Mouse (Mus musculus): ENCODE results near the gene Cst8. TPM values are rescaled to one million over a fixed set of nuclear protein-coding genes. Genes with fewer than 3 reads are reported as not detected.

Cst8 gene
- polyA plus RNA-seq, 1 experiment, result not detected

- Histone ChIP-seq H3K27me3 (ENCODE audit: control insufficient read depth, insufficient read depth, insufficient read length) (no peaks in the 10 kb centered on the region), H3ac (ENCODE audit: control insufficient read depth, insufficient read length) (no peak overlapping the region), H3K79me2 (ENCODE audit: control insufficient read depth, insufficient read depth) (no peaks in the 10 kb centered on the region), H3K4me2 (ENCODE audit: low read depth) (no peak overlapping the region), H3K36me3 (ENCODE audit: control insufficient read depth, insufficient read depth) (no peaks in the 10 kb centered on the region), H3K4me3 (no peak overlapping the region)
- no peak for TF ChIP-seq CEBPB (IDR thresholded peaks at IDR 0.05; ENCODE audit: insufficient read depth, poor library complexity, severe bottlenecking)
- TF ChIP-seq USF1 (IDR thresholded peaks at IDR 0.05; ENCODE audit: low read depth), result no peak
- TF ChIP-seq E2F4 (IDR thresholded peaks at IDR 0.05; ENCODE audit: insufficient read depth), result no peak
- no peak for TF ChIP-seq TCF3 (IDR thresholded peaks at IDR 0.05; ENCODE audit: insufficient read length, low read depth)
- TF ChIP-seq SRF (IDR thresholded peaks at IDR 0.05; ENCODE audit: control insufficient read depth, insufficient read length, low read depth), result no peak
- no peak for TF ChIP-seq REST (IDR thresholded peaks at IDR 0.05; ENCODE audit: insufficient read depth, insufficient read length)
- TF ChIP-seq TCF12 (IDR thresholded peaks at IDR 0.05; ENCODE audit: insufficient read depth, poor library complexity, severe bottlenecking), result no peak
- TF ChIP-seq POLR2A (IDR thresholded peaks at IDR 0.05; ENCODE audit: insufficient read length, low read depth), result no peak
- no peak for TF ChIP-seq MYOD1 (IDR thresholded peaks at IDR 0.05; ENCODE audit: control insufficient read depth in 1 of 3, insufficient read length in 2 of 3, low read depth in 2 of 3)
- TF ChIP-seq MAX (IDR thresholded peaks at IDR 0.05; ENCODE audit: low read depth), result no peak
- no peak for TF ChIP-seq MYOG (IDR thresholded peaks at IDR 0.05; ENCODE audit: control insufficient read depth in 1 of 3, insufficient read depth in 1 of 3, insufficient read length in 2 of 3, low read depth in 2 of 3)
- no peak for TF ChIP-seq POLR2AphosphoS2 (IDR thresholded peaks at IDR 0.05; ENCODE audit: insufficient read length, low read depth)
Observed at GRCm38 (mm10) chr2:148806696-148807095, 8.1 kb downstream of the Cst8 start.

GRCm38 (mm10) chr2:148819909-148820308 is 21.3 kb downstream of the Cst8 start, which contains the start of gene Cst13:
TSS of gene Cst13 (plus strand) at chr2:148820081.
- H3K27me3 ChIP-seq (ENCODE audit: control insufficient read depth, insufficient read depth, insufficient read length), result no peaks in the 10 kb centered on the region
- H3ac ChIP-seq (ENCODE audit: control insufficient read depth, insufficient read length), result no peak within 1 kb of the TSS
- no peaks in the 10 kb centered on the region for H3K79me2 ChIP-seq (ENCODE audit: control insufficient read depth, insufficient read depth)
- TF ChIP-seq REST (IDR thresholded peaks at IDR 0.05; ENCODE audit: insufficient read depth, insufficient read length), result no peak
- no peak for TF ChIP-seq TCF3 (IDR thresholded peaks at IDR 0.05; ENCODE audit: insufficient read length, low read depth)
- TF ChIP-seq MYOD1 (IDR thresholded peaks at IDR 0.05; ENCODE audit: control insufficient read depth in 1 of 3, insufficient read length in 2 of 3, low read depth in 2 of 3), result no peak
- no peak for TF ChIP-seq TCF12 (IDR thresholded peaks at IDR 0.05; ENCODE audit: insufficient read depth, poor library complexity, severe bottlenecking)
- TF ChIP-seq SRF (IDR thresholded peaks at IDR 0.05; ENCODE audit: control insufficient read depth, insufficient read length, low read depth), result no peak
- no peak for TF ChIP-seq USF1 (IDR thresholded peaks at IDR 0.05; ENCODE audit: low read depth)
- no peak for TF ChIP-seq POLR2A (IDR thresholded peaks at IDR 0.05; ENCODE audit: insufficient read length, low read depth)
- TF ChIP-seq MAX (IDR thresholded peaks at IDR 0.05; ENCODE audit: low read depth), result no peak
- no peak for TF ChIP-seq POLR2AphosphoS2 (IDR thresholded peaks at IDR 0.05; ENCODE audit: insufficient read length, low read depth)
- TF ChIP-seq CEBPB (IDR thresholded peaks at IDR 0.05; ENCODE audit: insufficient read depth, poor library complexity, severe bottlenecking), result no peak
- TF ChIP-seq MYOG (IDR thresholded peaks at IDR 0.05; ENCODE audit: control insufficient read depth in 1 of 3, insufficient read depth in 1 of 3, insufficient read length in 2 of 3, low read depth in 2 of 3), result no peak
- no peak for TF ChIP-seq E2F4 (IDR thresholded peaks at IDR 0.05; ENCODE audit: insufficient read depth)
- no peak within 1 kb of the TSS for H3K4me3 ChIP-seq
- H3K4me2 ChIP-seq (ENCODE audit: low read depth), result no peak within 1 kb of the TSS
- no peaks in the 10 kb centered on the region for H3K36me3 ChIP-seq (ENCODE audit: control insufficient read depth, insufficient read depth)

- Histone ChIP-seq H3K36me3 (ENCODE audit: control insufficient read depth, insufficient read depth) (no peaks in the 10 kb centered on the region), H3K4me2 (ENCODE audit: low read depth) (no peak overlapping the region), H3ac (ENCODE audit: control insufficient read depth, insufficient read length) (no peak overlapping the region), H3K79me2 (ENCODE audit: control insufficient read depth, insufficient read depth) (no peaks in the 10 kb centered on the region), H3K27me3 (ENCODE audit: control insufficient read depth, insufficient read depth, insufficient read length) (no peaks in the 10 kb centered on the region), H3K4me3 (no peak overlapping the region)
- TF ChIP-seq TCF12 (IDR thresholded peaks at IDR 0.05; ENCODE audit: insufficient read depth, poor library complexity, severe bottlenecking) (no peak), MYOG (IDR thresholded peaks at IDR 0.05; ENCODE audit: control insufficient read depth in 1 of 3, insufficient read depth in 1 of 3, insufficient read length in 2 of 3, low read depth in 2 of 3) (no peak), TCF3 (IDR thresholded peaks at IDR 0.05; ENCODE audit: insufficient read length, low read depth) (no peak), REST (IDR thresholded peaks at IDR 0.05; ENCODE audit: insufficient read depth, insufficient read length) (no peak)
Observed at GRCm38 (mm10) chr2:148825986-148826385, 27.4 kb downstream of the Cst8 start.

- no peaks in the 10 kb centered on the region for H3K79me2 ChIP-seq (ENCODE audit: control insufficient read depth, insufficient read depth)
- no peak within 1 kb of the TSS for H3ac ChIP-seq (ENCODE audit: control insufficient read depth, insufficient read length)
- H3K36me3 ChIP-seq (ENCODE audit: control insufficient read depth, insufficient read depth), result no peaks in the 10 kb centered on the region
- H3K27me3 ChIP-seq (ENCODE audit: control insufficient read depth, insufficient read depth, insufficient read length), result no peaks in the 10 kb centered on the region
- no peak for TF ChIP-seq USF1 (IDR thresholded peaks at IDR 0.05; ENCODE audit: low read depth)
- no peak for TF ChIP-seq MYOG (IDR thresholded peaks at IDR 0.05; ENCODE audit: control insufficient read depth in 1 of 3, insufficient read depth in 1 of 3, insufficient read length in 2 of 3, low read depth in 2 of 3)
- no peak for TF ChIP-seq SRF (IDR thresholded peaks at IDR 0.05; ENCODE audit: control insufficient read depth, insufficient read length, low read depth)
- no peak for TF ChIP-seq CEBPB (IDR thresholded peaks at IDR 0.05; ENCODE audit: insufficient read depth, poor library complexity, severe bottlenecking)
- TF ChIP-seq REST (IDR thresholded peaks at IDR 0.05; ENCODE audit: insufficient read depth, insufficient read length), result no peak
- TF ChIP-seq MAX (IDR thresholded peaks at IDR 0.05; ENCODE audit: low read depth), result no peak
- TF ChIP-seq MYOD1 (IDR thresholded peaks at IDR 0.05; ENCODE audit: control insufficient read depth in 1 of 3, insufficient read length in 2 of 3, low read depth in 2 of 3), result no peak
- H3K4me2 ChIP-seq (ENCODE audit: low read depth), result no peak within 1 kb of the TSS
- no peak within 1 kb of the TSS for H3K4me3 ChIP-seq
Observed at GRCm38 (mm10) chr2:148834912-148835311, 36.3 kb downstream of the Cst8 start, which contains the start of gene Cst9. TSS of gene Cst9 (plus strand) at chr2:148835147.
